Mouse (Mus musculus): ENCODE results near the gene Prr36.

The Prr36 gene

DNA sequence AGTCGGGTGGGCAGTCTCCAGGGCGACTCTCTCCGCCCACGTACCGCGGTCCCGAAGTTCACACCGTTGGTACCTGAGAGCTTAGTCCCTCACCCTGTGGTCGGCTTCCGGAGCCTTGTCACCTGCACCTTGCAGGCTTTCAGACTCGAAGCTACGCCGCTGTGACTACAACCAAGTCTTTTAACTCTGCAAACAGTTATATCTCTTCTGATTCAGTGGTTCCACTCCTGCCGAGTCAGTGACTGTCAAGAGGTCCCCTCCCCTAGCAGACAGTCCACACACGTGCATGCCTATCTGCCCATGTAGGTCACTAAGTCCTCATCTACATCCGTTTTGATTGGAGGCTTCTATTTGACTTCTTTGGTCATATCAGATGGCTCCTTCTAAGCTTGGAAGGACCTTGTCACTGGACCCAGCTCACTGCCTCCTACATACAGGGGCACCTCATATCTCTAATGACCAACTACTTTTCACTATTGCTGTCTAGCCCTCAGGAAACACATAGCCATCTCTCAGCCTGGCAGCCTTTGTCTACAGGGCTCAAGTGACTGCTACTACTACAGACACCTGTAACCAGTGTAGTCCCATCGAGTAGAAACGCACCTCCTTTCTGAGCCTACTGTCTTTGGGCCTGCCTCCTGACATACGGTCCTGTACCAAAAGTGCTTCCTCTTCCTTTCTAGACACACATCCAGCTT, 22.1 kb upstream of the Prr36 start:
- no peak for DNase-seq (ENCODE audit: low spot score)

DNA sequence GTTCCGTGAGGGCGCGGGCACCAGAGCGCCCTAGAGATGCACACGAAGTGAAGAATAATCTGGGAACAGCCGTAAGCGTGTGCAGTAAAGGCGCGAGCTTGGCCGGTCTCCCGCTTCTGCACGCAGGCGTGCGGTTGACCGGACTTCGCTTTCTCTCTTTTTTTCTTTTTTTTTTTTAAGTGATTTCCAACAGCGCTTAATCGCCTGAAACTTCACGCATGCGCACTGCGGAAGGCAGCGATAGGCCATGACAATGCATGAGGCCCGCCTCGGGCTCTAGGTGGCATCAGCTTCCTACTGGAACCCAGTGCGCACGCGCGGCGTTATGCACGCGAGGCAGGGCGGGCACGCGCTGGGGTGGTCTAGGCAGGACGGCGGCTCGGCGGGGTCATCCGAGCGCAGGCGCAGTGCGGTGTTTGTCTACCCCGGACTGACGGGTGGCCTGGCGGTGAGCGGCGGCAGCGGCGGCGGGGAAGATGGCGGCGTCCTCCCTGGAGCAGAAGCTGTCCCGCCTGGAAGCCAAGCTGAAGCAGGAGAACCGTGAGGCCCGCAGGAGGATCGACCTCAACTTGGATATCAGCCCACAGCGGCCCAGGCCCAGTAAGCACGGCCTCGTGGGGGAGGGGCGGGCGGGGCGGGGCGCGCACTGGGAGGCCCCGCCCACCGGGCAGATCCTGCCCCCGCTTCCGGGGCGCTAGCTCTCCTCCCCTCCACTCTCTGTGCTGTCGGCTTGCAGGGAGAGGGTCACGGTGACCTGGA, 21.4 kb upstream of the Prr36 start, which contains the start of the genes Map2k7 and Gm49320:
TSS of gene Map2k7 (plus strand) at position 307 of the 759 bp plus-strand sequence.
TSS of gene Gm49320 (plus strand) at position 432 of the 759 bp plus-strand sequence.
- peak; percentile 100 for DNase-seq (ENCODE audit: low spot score)

DNA sequence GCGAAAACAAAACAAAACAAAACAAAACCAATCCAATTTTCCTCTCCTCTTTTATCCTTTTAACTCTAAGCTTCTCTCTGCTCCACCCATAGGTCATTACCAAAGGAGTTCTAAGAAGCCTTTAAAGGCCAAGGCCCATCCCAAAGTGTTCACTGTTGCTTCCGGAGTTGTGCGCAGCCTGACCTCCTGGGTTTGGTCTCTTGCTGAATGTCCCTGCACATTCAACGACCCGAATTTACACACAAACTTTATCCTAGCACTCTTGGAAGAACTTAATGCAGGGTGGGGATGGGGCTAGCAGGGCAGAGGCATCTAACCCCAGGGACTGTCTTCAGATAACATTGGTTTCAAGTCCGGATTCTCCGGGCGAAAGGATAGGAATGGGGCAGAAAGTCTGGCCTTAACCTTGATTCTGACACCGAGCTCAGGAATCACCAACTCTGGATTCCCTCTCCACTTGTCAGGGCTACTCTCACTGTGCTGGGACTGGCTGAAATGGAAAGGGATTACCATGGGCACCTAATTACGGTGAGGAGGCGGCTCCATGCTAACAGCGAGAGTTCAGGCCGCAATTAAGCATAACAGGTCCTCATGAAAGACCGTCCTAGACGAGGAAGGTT, 20.7 kb upstream of the Prr36 start:
- DNase-seq (ENCODE audit: low spot score) = no peak

DNA sequence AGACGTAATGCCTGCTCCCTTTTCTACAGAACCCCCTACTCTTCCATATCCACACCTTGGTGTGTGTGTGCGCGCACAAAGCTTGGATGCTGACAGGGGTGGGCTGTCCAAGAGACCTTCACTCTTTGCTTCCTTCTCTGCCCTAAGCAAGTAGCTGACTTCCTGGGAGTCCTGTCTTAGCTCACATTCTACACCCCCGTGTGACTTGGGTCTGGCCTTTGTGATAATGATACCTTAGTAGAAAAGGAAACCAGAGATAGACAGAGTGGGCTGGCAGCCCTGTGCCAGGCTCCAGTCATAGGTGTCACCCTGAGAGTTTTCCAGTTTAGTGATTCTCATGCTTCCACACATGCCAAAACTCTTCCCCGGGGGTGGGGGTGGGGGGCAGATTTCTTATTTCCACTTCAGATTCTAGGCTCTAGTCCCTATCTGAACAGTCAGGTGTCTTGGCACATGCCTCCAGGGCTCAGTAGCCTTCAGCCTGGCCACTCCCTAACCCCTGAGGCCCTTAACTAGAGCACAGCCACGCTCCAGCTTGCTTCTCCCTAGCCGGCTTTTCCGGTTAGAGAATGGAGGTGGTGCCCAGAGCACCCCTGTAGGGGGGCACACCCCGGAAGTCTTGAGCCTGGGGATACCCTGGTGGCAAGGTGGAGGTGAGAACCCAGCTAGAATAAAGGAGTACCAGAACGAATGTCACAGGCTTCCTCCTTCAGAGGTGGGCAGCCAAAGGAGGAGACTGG, 13.5 kb upstream of the Prr36 start:
- no peak for DNase-seq (ENCODE audit: low spot score)

DNA sequence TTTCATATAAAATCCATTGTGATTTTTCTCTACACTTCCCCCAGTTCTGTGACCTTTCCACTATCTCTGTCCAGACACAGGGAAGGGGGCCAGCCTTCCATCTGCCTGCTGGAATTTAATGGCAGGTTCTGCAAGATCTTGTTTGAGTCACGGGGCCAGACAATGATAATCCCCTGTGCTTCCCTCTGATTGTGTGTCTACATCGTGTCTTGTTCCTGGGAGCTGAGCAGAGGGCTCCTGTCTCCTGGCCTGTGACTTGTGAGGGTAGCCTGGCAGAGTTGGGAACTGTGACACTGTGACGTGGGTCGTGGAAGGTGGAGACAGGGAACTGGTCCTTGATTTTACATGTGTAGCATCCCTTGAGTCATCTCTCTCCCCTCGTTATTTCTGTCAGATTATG, 12.5 kb upstream of the Prr36 start:
- no peak for DNase-seq (ENCODE audit: low spot score)

DNA sequence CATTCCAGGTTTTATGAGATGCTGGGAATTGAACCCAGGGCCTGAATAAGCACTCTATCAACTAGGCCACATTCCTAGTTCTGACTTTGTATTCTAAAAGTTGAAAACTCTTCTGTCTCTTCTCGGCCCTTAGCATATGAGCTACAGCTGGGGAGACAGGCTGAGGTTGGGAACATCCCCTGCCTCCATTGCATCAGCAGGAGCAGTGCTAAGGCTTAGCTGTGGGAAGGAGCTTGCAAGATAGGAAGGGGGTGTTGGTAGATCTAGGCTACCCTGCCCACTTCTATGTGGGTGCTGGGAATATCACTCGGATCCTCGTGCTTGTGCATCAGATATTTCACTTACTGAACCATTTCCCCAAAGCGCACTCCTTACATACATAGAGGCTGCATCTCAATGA, 10.7 kb upstream of the Prr36 start:
- no peak for DNase-seq (ENCODE audit: low spot score)

DNA sequence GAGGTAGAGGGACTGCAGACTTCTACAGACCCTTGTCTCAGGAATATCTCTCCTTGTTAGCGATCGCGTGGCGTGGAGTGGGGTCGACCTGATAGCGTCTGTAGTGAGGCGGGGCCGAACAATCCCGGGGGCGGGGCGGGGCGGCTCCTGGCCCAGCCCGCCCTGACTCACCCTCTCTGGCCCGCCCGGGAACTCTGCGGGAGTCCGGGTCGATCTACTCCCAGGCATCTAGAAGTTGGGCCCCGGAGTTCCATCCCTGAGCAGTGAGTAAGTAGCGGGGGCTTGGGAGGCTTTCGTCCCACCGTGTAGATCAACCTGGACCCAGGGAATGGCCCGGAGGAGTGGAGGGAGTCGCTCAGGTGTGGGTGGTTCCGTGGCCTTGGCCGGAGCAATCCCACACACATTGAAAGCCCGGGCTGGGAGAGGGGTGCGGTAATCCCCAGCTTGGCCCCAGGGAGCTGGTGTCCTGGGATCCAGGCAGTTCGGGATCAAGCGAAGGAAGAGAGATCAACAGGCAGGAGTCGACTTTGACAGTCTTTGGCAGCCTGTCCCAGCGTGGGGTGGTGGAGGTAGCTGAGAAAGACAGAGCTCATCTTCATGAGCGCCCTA, 9.6 kb upstream of the Prr36 start, which contains the start of gene Lrrc8e:
TSS of gene Lrrc8e (plus strand) at position 89 of the 609 bp plus-strand sequence.
- no peak for DNase-seq (ENCODE audit: low spot score)

DNA sequence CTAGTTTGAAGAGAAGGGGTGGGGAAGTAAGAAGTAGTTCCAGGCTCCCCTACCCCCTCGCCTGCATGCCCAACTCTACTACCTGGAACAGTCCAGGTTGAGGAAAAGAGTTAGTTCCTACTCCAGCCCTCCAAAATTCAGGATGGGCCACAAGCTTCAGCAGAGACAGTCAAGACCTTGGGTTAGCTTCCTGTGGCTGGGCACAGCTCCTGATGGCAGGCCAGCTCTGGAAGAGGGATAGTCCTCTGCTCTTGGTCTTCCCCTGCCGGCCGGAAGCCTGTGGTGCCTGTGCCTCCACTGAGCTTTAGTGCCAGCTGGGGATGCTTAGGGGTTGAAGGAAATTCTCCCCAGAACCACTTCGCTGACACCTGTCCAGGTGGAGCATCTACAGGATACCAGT, 9.1 kb upstream of the Prr36 start:
- DNase-seq (ENCODE audit: low spot score) = no peak

DNA sequence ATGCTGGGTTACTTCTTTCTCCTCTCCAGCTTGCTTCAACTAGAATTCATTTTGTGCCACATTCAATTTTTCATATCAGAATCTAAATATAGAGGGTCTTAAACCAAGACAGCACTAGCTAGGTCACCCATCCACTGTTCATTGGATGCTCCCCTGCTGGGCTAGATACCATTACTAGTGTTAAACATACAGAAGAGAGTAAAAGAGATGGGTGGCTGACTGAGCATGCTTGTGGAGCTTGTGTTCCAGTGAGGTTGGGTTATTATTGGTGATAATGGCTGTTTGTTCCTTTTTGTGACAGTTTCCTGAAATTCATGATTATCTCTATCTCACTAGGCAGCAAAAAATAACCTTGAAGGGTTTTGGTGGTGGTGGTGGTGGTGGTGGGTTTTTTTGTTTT, 4.8 kb upstream of the Prr36 start:
- DNase-seq (ENCODE audit: low spot score) = no peak

DNA sequence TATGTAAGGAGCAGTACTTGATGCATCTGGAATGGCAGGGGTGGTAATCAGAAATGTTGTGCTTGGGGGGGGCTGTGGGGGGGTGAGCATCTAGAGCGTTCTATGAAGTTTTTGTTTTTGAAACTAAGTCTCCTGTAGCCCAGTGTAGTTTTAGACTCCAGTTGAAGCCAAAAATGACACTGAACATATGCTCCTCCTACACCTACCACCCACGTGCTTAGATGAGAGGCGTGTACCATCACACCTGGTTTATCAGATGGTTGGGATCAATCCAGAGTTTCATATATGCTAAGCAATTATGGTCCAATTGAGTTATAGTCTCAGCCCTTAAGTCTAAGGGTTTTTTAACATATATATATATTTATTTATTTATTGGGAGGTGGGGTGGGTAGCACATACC, 2.4 kb upstream of the Prr36 start:
- DNase-seq (ENCODE audit: low spot score) = no peak

DNA sequence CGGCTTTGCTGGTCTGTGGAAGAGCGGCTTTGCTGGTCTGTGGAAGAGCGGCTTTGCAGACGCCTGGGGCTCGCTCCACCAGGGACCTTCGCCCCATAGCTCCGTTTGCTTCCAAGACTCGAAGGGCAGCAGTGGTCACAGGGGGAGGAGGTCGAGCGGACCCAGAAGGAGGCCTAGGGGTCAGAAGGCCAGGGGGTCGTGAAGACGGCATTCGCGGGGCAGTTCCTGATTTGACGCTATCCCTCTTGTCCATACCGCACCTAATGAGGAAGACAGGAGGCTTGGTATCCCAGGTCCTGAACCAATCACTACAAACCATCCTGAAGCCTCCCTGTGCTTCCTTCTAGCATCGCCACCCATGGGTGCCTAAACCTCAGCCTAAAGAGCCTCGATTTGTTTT, 963 bp downstream of the Prr36 start:
- no peak for DNase-seq (ENCODE audit: low spot score)

DNA sequence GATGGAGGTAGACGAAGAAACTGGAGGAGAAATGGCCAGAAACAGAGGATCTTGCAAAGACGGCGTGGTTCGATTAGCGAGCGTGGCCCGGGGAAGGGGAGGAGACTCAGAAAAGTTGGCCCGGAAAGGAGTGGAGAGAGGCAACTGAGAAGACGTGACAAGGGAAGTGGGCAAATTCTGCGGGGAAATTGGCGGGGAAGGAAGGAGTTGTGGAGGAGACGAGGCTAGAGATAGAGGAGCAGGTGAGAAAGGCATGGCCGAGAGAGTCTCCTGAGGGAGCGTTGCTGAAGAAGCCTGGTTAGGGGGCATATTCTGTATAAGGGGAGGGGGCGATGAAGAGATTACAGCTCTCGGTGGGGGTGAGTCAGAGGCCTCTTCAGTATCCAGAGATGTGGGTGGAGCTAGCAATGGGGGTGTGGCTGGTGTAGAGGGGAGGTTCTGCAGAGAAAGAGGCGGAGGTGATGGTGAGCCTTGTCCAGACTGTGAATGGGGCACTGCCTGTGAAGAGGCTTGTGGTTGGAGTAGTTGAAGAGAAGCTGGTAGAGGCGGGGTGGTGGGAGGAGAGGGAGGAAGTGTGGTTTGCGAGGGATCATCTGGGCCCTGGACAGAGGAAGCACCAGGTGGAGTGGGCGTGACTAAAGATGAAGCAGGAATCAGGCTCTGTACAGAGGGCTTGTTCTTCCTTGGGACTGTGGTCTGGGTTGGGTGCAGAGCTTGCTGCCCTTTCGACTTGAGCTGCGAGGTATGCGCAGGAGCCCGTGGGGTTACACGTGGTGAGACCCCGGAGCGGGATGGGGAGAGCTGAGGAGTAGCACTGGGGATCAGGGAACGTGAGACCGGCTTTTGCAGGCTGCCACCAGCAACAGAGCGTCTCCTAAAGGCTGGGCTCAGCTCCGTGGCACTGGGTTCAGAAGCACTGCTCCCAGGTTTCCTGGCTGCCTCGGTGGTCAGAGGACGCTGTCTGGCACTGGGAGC, 3.0 kb downstream of the Prr36 start:
- peak; percentile 46 for DNase-seq (ENCODE audit: low spot score)

DNA sequence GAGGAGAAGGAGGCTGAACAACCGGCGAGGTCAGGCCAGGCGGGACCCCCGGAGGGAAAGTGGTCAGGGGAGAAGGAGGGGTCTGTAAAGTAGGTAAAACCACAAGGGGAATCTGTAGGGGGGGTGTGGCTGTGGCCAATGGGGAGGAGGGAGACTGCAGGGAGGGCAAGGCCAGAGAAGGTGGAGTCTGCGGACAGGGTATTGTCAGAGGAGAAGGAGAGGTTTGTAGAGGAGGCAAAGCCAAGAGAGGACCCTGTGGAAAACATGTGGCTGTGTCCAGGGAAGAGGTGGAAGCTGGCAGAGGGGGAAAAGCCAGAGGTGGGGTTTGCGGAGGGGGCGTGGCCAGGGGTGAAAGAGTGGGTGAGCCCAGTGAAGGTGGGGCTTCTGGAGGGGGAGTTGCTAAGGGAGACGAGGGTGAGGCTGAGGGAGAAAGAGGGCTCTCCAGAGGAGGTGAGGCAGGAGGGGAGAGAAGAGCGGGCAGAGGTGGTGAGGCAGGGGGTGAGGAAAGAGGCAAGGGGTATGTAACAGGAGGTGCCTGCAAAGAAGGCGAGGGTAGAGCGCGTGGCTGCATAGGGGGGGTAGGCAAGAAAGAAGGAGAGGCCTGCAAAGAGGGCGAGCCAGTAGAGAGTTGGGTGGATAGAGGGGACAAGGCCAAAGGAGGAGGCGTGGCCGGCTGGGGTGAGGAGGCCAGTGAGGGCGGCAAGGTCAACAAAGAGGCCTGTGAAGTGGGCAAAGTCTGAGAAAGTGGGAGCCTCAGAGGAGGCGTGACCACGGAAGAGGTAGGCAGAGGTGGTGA, 3.9 kb downstream of the Prr36 start:
- peak; percentile 66 for DNase-seq (ENCODE audit: low spot score)

DNA sequence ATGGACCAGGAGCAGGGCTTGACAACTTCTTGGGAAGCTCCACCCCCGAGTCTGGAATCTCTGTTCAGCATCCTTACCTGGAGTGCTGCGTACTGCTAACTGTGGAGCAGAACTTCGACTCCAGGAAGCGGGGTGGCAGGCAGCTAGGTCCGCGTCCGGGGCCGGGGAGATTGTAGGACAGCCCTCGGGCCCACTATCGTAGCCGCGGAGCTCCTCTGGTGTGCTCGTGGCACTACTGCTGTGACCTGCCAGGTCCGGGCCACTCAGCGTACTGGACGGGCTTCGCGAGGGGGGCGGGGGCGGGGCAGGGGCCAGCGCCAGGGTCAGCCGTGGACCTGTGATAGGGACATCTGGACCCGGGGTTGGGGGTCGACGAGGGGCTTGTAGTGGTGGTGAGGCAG, 4.5 kb downstream of the Prr36 start:
- peak; percentile 23 for DNase-seq (ENCODE audit: low spot score)

DNA sequence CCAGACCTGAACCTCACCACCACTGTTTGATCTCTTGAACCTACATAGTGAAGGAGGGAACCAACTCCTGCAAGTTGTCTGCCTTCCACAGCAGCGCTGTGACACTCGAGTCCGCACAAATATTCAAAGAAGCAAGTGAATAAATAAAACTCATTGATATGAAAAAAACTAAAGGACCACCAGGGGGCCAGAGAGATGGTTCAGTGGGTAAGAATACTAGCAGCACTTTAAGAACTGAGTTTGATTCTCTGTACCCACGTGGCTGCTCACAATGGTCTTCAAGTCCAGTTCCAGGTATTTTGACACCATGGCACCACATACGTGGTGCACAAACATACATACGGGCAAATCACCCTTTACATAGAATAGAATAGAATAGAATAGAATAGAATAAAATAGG, 6.2 kb downstream of the Prr36 start:
- no peak for DNase-seq (ENCODE audit: low spot score)

DNA sequence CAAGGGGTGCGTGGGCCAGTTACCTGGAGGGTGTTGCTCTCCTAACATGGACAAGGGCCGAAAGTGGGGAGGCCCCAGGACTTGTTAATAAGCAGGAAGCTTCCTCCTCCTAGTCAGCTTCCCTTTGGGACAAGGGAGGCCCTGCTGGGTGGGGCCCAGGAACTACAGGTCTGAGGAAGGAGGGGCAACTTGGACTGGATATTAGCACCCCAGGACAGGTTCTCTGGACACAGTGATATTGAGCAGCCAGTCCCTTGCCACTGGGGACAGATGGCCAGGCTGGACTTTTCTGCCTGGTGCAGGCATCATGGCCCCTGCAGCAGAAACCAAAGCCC, 10.3 kb downstream of the Prr36 start:
- no peak for DNase-seq (ENCODE audit: low spot score)

DNA sequence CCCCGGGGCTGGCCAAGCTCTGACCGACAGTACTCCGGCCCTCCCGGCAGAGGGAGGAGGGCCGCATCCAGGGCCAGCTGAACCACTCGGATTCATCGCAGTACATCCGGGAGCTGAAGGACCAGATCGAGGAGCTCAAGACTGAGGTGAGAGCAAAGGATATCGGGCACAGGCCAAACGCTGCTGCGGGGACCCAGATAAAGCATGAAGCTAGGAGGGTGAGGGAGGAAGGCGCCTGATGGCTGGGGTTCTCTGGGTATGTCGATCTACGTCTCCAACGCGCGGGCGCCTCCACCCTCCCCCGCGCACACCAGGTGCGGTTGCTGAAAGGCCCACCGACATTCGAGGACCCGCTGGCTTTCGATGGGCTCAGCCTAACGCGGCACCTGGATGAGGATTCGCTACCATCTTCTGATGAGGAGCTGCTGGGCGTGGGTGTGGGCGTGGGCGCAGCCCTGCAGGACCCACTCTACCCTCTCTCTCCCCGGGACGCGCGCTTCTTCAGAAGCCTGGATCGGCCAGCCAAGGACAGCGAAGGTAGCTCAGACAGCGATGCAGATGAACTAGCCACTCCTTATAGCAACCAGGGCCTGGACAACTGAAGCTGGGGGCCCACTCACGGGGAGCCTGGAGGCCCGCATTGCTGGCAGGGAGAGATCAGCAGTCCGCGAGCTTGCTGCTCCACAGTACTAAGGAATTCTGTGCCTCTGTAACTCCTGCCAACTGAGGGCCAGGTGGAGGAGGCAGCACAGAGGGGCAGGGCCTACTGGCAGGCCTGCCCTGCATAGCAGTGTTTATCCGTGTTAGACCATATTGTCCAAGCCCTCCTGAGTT, 10.9 kb downstream of the Prr36 start:
- DNase-seq (ENCODE audit: low spot score) = no peak

DNA sequence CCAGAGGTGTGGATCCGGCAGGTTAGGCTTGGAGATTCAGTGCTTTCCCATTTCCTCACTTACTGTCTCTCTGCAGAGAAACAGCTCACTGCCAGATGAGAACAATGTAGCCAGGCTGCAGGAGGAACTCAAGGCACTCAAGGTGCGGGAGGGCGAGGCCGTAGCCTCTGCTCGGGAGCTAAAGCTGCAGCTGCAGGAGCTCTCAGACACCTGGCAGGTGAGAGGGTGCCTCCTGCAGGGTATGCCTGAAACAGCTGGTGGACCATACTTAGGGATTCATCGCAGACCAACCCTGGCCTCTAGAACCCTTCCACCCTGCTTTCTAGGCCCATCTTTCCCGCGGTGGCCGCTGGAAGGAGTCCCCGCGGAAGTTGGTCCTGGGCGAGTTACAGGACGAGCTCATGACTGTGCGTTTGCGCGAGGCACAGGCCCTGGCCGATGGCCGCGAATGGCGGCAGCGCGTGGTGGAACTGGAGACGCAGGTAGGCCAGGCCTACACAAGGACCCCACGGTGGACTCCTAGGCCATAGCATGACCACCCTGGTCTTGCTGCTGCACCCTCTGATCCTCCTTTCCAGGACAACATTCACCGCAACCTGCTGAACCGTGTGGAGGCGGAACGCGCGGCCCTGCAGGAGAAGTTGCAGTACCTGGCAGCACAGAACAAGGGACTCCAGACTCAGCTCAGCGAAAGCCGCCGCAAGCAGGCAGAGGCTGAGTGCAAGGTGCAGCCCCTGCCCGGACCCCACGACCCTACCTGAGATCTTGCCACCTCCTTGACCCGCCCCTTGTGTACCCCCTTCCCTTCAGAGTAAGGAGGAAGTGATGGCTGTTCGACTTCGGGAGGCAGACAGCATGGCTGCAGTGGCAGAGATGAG, 11.8 kb downstream of the Prr36 start:
- DNase-seq (ENCODE audit: low spot score) = peak; percentile 82

Measured in testis, postnatal 14 days (tissue).